Mouse (Mus musculus): ENCODE data around the gene Olfr532.
"Not testable (repeated sequence)": the region's sequence is repeated elsewhere in the genome, so short reads cannot be mapped to it uniquely, and the experiment has no call there.

The Olfr532 gene

GRCm38 (mm10) chr7:140421539-140421938 lies at the start of gene Olfr532:
Gene Olfr532 (minus strand): TSS chr7:140421639.
- DNase-seq (ENCODE audit: low spot score), result no peak

GRCm38 (mm10) chr7:140463070-140463469 lies 41.6 kb upstream of the Olfr532 start, which contains the start of gene Olfr533:
Gene Olfr533 (plus strand): TSS chr7:140463370.
- not testable (repeated sequence) for DNase-seq (ENCODE audit: low spot score)

GRCm38 (mm10) chr7:140443141-140443540 lies 21.7 kb upstream of the Olfr532 start:
- DNase-seq (ENCODE audit: low spot score), result no peak

GRCm38 (mm10) chr7:140402818-140403217 lies 18.6 kb downstream of the Olfr532 start, which contains the start of gene Olfr531:
Gene Olfr531 (minus strand): TSS chr7:140402918.
- no peak for DNase-seq (ENCODE audit: low spot score)

GRCm38 (mm10) chr7:140376911-140377310 lies 44.5 kb downstream of the Olfr532 start:
- DNase-seq (ENCODE audit: low spot score), result no peak

- DNase-seq (ENCODE audit: low spot score), result no peak
Measured at GRCm38 (mm10) chr7:140376231-140376630, 45.2 kb downstream of the Olfr532 start, which contains the start of gene Olfr530. Gene Olfr530 (minus strand): TSS chr7:140376331.

- no peak for DNase-seq (ENCODE audit: low spot score)
Measured at GRCm38 (mm10) chr7:140374300-140374699, 47.1 kb downstream of the Olfr532 start.

All from urinary bladder, postnatal 10 days (tissue).